Mouse (Mus musculus) large intestine, adult 2 months (tissue): ENCODE measurements around the gene Gm45618. TPM values are rescaled to one million over a fixed set of nuclear protein-coding genes. Genes with fewer than 3 reads are reported as not detected.
A peak's percentile ranks its signal among the peaks of the same experiment; 100 is the strongest.

Source experiments
- DNase-seq: peaks from one replicate; pipeline ENCODE4 v3.0.0-alpha.2; 2012; ENCODE audit warnings: low read depth, low spot score
- WGBS: fragments of 180-500 bp; shearing (Covaris S2); methylation state at CpG from one replicate; pipeline ENCODE4 v1.1.7; 2018; 5-methylcytosine and 5-hydroxymethylcytosine counted together
- polyA plus RNA-seq: library from polyadenylated mRNA; depleted of rRNA; stranded (reverse); fragments of >200 nt; gene quantifications from 2 replicates; pipeline ENCODE4 v1.2.3, GENCODE M21; 2012; rRNA removed

Gm45618 gene
- polyA plus RNA-seq, 1 experiment, result not detected

DNA sequence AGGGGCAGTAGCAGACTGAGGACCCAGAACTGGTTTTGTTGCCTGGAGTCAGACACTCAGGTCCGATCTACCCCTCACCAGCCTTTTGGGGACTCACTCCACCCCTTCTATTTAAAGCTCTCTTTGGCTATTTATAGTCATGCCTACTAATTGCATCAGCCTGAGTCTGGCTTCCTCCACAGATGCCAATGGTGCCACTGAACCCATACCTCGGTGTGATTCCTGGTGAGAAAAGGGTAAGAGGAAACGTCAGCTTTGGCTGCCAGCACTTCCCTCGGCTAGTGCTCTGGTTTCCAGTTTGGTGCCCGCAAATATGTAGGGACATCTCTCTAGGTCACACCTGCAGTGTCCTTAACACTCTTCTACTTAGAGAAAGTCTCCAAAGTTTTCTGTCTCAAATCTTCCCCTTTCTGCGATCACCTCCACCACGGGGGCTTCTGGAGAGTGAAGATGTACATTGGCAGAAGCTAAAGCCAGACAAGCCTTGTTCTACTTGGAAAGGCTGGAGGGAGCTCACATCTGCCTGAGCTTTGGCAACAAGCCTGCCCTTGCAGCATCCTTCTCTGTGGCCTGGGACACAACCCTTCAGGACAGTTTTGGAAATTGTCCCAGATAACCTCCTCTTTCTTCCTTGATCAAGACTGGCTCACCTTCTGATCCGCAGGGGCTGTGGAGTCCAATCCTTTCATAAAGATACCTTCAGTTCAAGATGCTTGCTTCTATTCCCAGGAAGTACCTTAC, 46.2 kb downstream of the Gm45618 start:
- DNase-seq, result no peak
- 82% methylated on average over 8 of the region's 8 CpGs for WGBS

DNA sequence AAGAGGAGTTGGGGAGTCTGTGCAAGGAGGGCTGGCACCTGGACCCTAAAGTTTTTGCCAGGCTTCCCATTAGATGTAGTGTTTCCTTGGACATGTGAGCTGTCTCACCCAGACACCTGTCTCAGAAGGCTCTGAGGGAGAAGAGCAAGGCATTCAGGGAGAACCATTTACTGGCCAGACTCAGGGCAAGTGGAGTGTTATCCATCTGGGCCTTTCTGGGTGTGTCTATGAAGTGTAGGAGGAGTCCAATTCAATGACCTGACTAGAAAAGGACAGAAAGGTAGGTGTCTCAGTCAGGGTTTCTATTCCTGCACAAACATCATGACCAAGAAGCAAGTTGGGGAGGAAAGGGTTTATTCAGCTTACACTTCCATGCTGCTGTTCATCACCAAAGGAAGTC, 48.8 kb downstream of the Gm45618 start:
- DNase-seq, result no peak

DNA sequence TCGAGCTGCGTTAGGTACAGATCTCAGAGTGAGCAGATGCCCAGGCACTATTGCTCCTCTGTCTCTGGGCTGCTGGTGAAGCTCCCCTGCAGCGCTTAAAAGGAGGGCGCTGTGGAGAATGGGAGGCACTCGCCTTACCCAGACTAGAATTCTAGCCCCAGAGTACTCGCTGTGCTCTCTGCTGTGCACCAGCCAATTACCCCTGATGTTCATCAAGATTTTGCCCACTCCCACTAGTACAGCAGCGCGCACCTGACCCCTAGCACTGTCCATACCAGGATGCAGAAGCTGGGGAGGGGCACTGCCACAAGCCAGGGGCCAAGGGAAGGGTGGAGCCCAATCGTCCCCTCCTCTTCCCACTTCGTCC, 49.3 kb downstream of the Gm45618 start:
- WGBS, result 9% methylated on average over 10 of the region's 10 CpGs
- no peak for DNase-seq

DNA sequence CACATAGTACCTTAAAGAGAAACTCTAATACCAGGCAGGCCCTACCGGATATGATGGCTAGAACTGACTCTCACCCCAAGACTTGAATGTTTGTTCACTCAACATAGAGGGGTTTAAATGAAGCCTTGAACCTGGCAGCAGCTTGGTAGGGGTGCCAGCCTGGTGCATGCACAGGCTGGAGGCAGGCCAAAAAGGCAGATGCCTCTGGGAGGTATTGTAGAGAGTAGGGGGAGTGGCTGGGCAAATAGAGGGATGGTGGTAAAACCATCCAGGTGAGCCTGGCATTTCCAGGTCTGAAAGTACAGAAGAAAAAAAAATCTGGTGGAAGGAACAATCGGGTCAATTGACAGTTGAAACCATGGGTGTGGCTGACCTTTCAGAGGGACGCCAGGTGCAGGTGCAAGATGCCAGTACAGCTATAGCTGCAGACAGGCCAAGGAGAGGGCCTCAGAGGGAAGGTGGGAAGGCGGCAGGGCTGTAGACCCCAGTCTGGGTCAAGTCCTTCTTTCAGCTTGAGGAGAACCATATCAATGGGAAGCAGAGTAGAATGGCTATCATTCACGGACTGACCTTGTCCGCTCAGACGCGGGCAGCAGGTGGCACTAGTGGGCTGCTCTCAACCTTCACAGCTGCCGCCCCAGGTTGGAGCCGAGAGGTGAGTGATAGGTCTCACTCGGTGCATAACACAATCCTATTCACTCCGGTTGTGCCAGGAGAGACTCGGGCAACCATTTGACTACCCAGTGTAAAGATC, 49.9 kb downstream of the Gm45618 start:
- WGBS, result 8% methylated on average over 13 of the region's 13 CpGs
- DNase-seq, result peak; percentile 72

Other genes with a start within 250 kb of the Gm45618 start
- gene Tollip, start 202.2 kb downstream of the Gm45618 start, polyA plus RNA-seq, result 53.0 and 95.0 TPM in 2 replicates
- 0.62 and 0.82 TPM in 2 replicates for gene Brsk2, start 171.0 kb downstream of the Gm45618 start, polyA plus RNA-seq
- 52.5 and 62.4 TPM in 2 replicates for gene Mob2, start 59.7 kb downstream of the Gm45618 start, polyA plus RNA-seq
- gene Dusp8, start 24.9 kb downstream of the Gm45618 start, polyA plus RNA-seq, result 8.1 and 12.5 TPM in 2 replicates
- gene Gm39115, start 15.3 kb upstream of the Gm45618 start, polyA plus RNA-seq, result not detected in 2 replicates
- not detected in 2 replicates for gene Gm45337, start 23.9 kb upstream of the Gm45618 start, polyA plus RNA-seq
- not detected in 2 replicates for gene Gm29735, start 36.4 kb upstream of the Gm45618 start, polyA plus RNA-seq
- not detected in 2 replicates for gene Gm4553, start 45.0 kb upstream of the Gm45618 start, polyA plus RNA-seq
- gene Krtap5-2, start 55.3 kb upstream of the Gm45618 start, polyA plus RNA-seq, result not detected in 2 replicates
- not detected in 2 replicates for gene Gm10153, start 69.7 kb upstream of the Gm45618 start, polyA plus RNA-seq
- gene Krtap5-3, start 80.6 kb upstream of the Gm45618 start, polyA plus RNA-seq, result 0.42 TPM in 1 of 2 replicates, not detected in the other
- gene Gm7579, start 91.1 kb upstream of the Gm45618 start, polyA plus RNA-seq, result not detected in 2 replicates
- gene Krtap5-5, start 109.2 kb upstream of the Gm45618 start, polyA plus RNA-seq, result not detected in 2 replicates
- gene Gm40460, start 120.3 kb upstream of the Gm45618 start, polyA plus RNA-seq, result not detected in 2 replicates
- gene Gm2431, start 137.6 kb upstream of the Gm45618 start, polyA plus RNA-seq, result not detected in 2 replicates
- gene Gm4559, start 153.6 kb upstream of the Gm45618 start, polyA plus RNA-seq, result not detected in 2 replicates
- not detected in 2 replicates for gene Krtap5-1, start 176.4 kb upstream of the Gm45618 start, polyA plus RNA-seq
- not detected in 2 replicates for gene Krtap5-4, start 182.8 kb upstream of the Gm45618 start, polyA plus RNA-seq